In the genomic region with DNA sequence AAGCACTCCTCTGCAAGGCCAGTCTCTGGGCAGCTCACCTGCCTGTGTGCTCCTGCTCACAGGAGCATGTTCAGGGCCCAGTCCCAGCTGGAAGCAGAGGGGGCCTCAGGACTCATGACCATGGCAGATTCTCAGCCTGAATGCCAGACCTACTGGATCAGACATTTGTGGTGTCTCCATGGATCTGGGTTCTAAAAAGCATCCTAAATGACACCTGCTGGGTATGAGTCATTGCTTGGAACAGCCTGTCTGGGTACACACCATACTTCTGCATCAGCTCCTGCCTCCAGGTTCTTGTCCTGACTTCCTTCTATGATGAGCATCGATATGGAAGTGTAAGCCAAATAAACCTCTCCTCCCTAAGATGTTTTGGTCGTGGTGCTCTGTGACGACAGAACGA, we compare ENCODE assay signal across 31 mouse cellular contexts.
"Had no signal": no experiment of that assay in that cellular context is flagged by ENCODE, and none has a peak within 500 bp of the region (broad histone marks: within the 10 kb centered on the region; RNA-seq: fewer than 3 reads in every experiment).

No protein-coding gene starts in this region.

- H3K4me3 ChIP-seq: limb, embryonic 10.5 days; limb, embryonic 12.5 days; limb, embryonic 13.5 days; limb, embryonic 15.5 days; liver, embryonic 12.5 days; liver, embryonic 13.5 days; liver, embryonic 15.5 days; lung, embryonic 15.5 days; megakaryocyte, embryonic 14.5 days; midbrain, embryonic 10.5 days; midbrain, embryonic 12.5 days; midbrain, embryonic 15.5 days; myocyte; neural tube, embryonic 12.5 days; neural tube, embryonic 13.5 days had no signal

- H3K9ac ChIP-seq: limb, embryonic 12.5 days; limb, embryonic 13.5 days; limb, embryonic 15.5 days; liver, embryonic 12.5 days; liver, embryonic 13.5 days; liver, embryonic 14.5 days; liver, embryonic 15.5 days; liver, postnatal 0 days; lung, embryonic 14.5 days; lung, embryonic 15.5 days; midbrain, embryonic 12.5 days; midbrain, embryonic 15.5 days; neural tube, embryonic 12.5 days; neural tube, embryonic 13.5 days had no signal

- H3K4me1 ChIP-seq: limb, embryonic 10.5 days; limb, embryonic 12.5 days; limb, embryonic 13.5 days; limb, embryonic 15.5 days; liver, embryonic 12.5 days; liver, embryonic 13.5 days; liver, embryonic 15.5 days; lung, embryonic 15.5 days; megakaryocyte, embryonic 14.5 days; midbrain, embryonic 10.5 days; midbrain, embryonic 12.5 days; midbrain, embryonic 15.5 days; neural tube, embryonic 12.5 days; neural tube, embryonic 13.5 days had no signal

- ATAC-seq: liver, embryonic 12.5 days; liver, postnatal 0 days; lung, postnatal 0 days; midbrain, embryonic 15.5 days; midbrain, embryonic 16.5 days had no signal

- H3K27me3 ChIP-seq: limb, embryonic 12.5 days; limb, embryonic 13.5 days; limb, embryonic 15.5 days; liver, embryonic 12.5 days; liver, embryonic 13.5 days; liver, embryonic 15.5 days; lung, embryonic 15.5 days; megakaryocyte, embryonic 14.5 days; midbrain, embryonic 12.5 days; midbrain, embryonic 15.5 days; neural tube, embryonic 12.5 days; neural tube, embryonic 13.5 days had no signal

- DNase-seq: left cerebral cortex, postnatal 4 days; liver; liver, embryonic 13.5 days; liver, postnatal 0 days; lung, adult 18-20 months; lung, adult 2 months; lung, embryonic 14.5 days; lung, postnatal 10 days; lung, postnatal 14 days; lung, postnatal 36 days; lung, postnatal 4 days; midbrain, embryonic 14.5 days had no signal

- H3K9me3 ChIP-seq: limb, embryonic 10.5 days; limb, embryonic 12.5 days; limb, embryonic 13.5 days; limb, embryonic 15.5 days; liver, embryonic 12.5 days; liver, embryonic 13.5 days; liver, embryonic 15.5 days; lung, embryonic 15.5 days; midbrain, embryonic 10.5 days; midbrain, embryonic 12.5 days; midbrain, embryonic 15.5 days; neural tube, embryonic 12.5 days; neural tube, embryonic 13.5 days had no signal

- H3K4me2 ChIP-seq: limb, embryonic 12.5 days; limb, embryonic 13.5 days; limb, embryonic 15.5 days; liver, embryonic 11.5 days; liver, embryonic 12.5 days; liver, embryonic 13.5 days; liver, embryonic 15.5 days; lung, embryonic 14.5 days; lung, embryonic 15.5 days; midbrain, embryonic 12.5 days; midbrain, embryonic 15.5 days; neural tube, embryonic 12.5 days; neural tube, embryonic 13.5 days had no signal

- H3K27ac ChIP-seq: limb, embryonic 10.5 days; limb, embryonic 12.5 days; limb, embryonic 13.5 days; limb, embryonic 15.5 days; liver, embryonic 12.5 days; liver, embryonic 13.5 days; liver, embryonic 14.5 days; liver, embryonic 15.5 days; lung, embryonic 15.5 days; macrophage; midbrain, embryonic 10.5 days; midbrain, embryonic 12.5 days; midbrain, embryonic 15.5 days; neural tube, embryonic 12.5 days; neural tube, embryonic 13.5 days had no signal
